Mouse (Mus musculus) heart, postnatal 25 days (tissue): ENCODE data around the gene Zranb1. TPM values are rescaled to one million over a fixed set of nuclear protein-coding genes. Genes with fewer than 3 reads are reported as not detected.

Experiments
- DNase-seq: peaks from one replicate; pipeline ENCODE4 v3.0.0; 2022; ENCODE audit warnings: low spot score
- intact Hi-C: fragments of 180-260 bp; cut with DNase I; formaldehyde crosslinking; loops from one replicate; pipeline ENCODE4 v1.15.1; 2025
- total RNA-seq, 2 experiments: library from RNA; stranded (reverse); gene quantifications; 2 replicates each; pipeline ENCODE4 v1.2.3; 2021

Gene Zranb1
- total RNA-seq, 2 experiments from 2014 or later, result 28.4 to 34.8 TPM

DNA sequence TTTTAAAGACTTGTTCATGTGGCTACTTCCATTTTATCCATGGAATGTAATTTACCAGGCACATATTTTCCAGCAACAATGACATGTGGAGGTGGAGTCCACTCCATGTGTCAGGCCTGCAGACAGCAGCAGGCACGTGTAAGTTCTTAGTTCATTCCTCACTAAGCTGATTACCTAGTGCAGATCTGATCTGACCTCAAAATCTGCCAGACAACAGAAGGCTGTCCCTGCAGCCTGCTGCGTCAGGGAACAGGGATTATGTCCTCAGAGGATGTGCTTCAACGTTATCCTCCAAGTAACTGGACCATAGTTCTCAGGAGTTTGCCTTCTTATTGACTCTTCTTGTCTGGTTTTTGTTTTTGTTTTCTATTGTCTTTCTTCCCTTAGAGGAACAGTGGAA lies 9.0 kb upstream of the Zranb1 start:
- intact Hi-C loops, result no loop called here
- no peak for DNase-seq

DNA sequence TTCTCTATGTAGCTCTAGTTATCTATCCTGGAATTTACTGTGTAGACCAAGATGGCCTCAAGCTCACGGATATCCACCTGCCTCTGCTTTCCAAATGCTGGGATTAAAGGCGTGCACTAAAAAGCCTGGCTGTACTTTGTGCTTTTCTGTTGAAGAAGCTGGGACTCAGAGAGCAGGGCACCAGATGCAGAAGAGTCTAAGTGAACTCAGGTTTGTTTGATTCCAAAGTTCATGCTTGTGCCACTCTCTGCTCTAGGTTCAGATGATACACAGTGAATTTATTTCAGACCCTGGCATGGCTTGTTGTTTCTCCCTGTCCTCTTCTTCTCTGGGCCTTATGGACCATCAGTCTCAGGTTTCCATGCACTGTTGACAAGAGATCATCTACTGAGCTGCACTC lies 5.7 kb upstream of the Zranb1 start:
- no peak for DNase-seq
- intact Hi-C loops, result no loop called here

DNA sequence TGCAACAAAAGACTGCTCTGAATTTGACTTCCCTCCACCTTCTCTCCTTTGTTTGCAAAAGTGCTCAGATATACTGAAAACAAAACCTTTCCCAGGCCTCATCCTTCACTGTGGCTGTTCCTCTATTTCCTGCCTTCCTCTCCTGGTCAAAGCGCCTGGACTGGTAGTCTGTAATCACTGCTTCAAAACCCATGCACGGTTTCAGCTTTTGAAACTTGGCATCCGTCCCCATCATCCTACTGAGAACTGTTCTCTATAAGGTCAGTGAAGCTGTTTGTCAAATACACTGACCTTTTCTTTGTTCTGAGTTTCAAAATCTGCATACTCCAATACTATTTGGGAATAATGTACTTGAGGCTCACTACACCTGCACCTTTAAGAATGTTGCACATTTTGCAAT lies 3.7 kb upstream of the Zranb1 start:
- DNase-seq, result no peak
- intact Hi-C loops, result no loop called here

DNA sequence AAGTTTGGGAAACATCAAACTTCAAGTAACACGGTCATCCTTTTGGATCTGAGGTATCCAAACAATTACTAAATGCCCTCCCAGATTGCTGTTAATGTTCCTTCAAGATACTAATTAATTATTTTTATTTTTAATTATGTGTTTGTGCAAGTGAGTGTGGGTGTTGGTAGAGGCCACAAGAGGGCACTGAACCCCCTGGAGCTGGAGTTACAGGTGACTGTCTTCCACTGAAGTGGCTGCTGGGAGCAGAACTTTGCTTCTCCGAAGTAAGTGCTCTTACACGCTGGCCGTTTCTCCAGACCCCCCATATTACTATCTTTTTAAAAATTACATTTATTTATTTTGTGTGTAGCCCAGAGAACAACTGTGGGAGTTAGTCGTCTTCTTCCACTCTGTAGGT lies 887 bp upstream of the Zranb1 start:
- DNase-seq, result no peak
- intact Hi-C loops, result loop anchor here (5.0 kb wide), 2 partner anchors 37 to 72 kb away; no protein-coding TSS in a partner anchor

DNA sequence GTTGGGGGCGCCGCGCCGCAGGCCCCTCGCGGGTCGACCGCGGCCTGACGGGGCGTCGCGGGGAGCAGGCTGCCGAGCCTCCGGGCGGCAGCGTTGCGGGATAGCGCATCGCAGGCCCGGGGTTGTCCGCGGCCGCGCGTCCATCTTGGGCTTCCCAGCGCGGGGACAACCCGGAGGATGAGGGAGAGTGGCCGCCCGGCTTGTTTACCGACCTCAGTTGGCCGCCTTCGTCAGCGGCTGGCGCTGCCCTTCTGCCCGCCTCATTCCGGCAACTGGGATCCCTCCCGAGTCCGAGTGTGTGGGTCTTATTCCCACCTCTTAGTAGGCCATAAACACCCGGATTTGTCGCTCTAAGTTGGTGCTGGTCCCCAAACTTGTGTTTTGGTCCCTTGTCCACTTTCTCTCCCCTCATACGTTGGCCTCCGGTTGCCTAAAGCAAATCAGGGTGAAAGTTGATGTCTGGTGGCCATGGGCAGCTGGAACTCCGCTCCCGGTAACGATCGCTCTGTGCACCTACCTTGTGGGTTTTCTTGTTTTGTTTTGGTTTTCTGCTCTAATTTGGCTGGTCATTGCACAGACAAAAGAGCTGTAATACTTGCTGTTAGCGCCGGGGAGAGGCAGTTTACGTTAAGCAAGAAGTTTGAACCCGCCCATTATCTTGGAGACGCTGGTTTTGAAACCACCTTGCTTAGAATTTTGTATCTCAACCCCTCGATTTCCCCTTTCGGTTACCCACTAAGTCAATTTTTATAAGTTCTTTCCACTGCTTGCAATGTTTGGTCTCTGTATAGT lies 814 bp downstream of the Zranb1 start:
- intact Hi-C loops, result loop anchor here (5.0 kb wide), 2 partner anchors 36 to 71 kb away; no protein-coding TSS in a partner anchor
- DNase-seq, result peak; percentile 29

DNA sequence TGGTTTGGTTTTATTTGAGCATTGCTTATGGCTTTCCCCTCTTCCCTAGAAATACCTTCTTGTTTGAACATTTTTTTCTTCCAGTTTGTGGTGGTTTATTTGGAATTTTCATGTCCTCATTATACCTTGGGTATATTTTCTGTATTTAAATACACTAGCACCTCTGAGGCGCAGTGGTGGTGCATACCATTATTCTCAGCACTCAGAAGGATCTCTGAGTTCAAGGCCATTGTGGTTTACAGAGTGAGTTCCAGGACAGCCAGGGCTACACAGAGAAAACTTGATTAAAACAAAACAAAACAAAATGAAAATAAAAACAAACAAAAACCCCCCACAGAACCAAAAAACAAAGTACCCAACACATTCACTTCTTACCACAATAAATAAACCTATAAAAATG lies 2.4 kb downstream of the Zranb1 start:
- intact Hi-C loops, result loop anchor here (5.0 kb wide), 2 partner anchors 34 to 69 kb away; no protein-coding TSS in a partner anchor

DNA sequence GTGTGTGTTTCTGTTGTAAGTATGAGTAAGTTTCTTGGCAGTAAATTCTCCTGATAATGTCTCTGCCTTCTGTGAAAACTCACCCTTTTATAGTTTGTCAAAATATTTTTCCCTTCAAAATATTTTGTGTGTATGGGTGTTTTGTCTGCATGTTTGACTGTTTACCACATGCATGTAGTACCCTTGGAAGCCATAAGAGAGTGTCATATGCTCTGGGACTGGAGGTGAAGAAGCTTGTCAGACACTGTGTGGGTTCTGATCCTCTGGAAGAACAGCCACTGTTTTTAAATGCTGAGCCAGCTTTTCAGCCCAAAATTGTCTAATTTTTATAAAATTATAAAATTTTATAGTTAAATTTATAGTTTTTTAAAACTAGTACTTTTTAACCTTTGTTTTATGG lies 3.8 kb downstream of the Zranb1 start:
- intact Hi-C loops, result loop anchor here (5.0 kb wide), 2 partner anchors 33 to 68 kb away; no protein-coding TSS in a partner anchor

More for the DNA sequence above, 2.4 kb downstream of the Zranb1 start:
- DNase-seq, result no peak

DNA sequence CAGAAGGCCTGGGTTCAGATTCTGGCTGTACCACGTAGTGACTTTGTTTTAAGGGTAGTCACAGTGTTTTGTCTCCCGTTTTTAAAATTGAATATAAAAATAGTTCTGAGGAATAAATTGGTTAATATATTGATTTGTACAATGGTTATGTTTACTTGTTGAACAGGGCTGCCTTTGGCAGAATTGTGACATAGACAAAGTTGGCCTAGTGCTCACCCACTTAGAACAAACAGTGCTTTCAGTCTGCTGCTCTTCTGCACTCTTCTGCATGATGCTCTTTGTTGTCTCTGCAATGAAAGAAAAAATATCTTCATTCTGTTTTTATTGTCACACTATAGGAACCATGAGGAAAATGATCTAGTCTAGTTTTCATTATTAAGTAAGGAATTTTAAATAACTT lies 8.2 kb downstream of the Zranb1 start:
- no peak for DNase-seq
- intact Hi-C loops, result no loop called here

More for the DNA sequence above, 3.8 kb downstream of the Zranb1 start:
- no peak for DNase-seq

DNA sequence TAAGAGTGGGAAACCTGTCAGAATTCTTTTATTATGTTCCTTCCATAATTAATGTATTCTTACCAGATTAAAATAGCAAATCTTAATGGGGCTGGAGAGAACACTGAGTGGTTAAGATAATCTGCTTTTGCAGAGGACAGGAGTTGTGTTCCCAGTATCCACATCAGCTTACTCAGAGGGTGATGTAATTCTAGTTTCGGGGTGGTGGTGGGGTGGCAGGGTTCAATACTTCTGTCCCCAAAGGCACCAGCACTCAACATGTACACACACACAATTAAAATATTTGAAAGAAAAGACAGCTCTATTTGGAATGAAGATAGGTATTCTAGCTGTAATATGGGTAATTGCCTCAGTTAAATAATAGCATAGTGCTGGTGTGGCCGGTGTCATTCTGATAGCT lies 9.6 kb downstream of the Zranb1 start:
- intact Hi-C loops, result no loop called here

DNA sequence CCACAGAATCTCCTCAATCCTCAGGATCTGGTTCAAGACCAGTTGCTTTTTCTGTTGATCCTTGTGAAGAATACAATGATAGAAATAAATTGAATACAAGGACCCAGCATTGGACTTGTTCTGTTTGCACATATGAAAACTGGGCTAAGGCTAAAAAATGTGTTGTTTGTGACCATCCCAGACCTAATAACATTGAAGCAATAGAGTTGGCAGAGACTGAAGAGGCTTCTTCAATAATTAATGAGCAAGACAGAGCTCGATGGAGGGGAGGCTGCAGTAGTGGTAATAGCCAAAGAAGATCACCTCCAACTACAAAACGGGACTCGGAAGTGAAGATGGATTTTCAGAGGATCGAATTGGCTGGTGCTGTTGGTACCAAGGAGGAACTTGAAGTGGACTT lies 19.0 kb downstream of the Zranb1 start:
- no peak for DNase-seq
- intact Hi-C loops, result no loop called here

More for the DNA sequence above, 9.6 kb downstream of the Zranb1 start:
- no peak for DNase-seq

DNA sequence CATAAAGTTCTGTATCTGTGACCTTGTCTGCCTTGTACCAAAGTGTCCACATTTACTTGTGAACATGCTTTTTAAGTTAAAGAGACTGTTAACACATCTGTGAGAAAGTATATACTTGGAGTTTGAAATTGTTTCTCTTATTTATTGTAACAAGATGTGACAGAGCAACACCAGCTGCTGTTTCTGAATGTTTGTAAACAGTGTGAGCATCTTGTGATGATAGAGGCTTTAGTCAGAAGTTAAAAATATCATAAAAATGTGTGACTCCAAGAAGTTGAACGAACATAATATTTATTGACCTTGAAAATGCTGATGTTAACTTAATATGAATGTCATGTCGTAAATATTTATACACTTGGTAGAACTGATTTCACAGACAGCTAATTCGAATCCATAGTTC lies 19.7 kb downstream of the Zranb1 start:
- no peak for DNase-seq
- intact Hi-C loops, result no loop called here

DNA sequence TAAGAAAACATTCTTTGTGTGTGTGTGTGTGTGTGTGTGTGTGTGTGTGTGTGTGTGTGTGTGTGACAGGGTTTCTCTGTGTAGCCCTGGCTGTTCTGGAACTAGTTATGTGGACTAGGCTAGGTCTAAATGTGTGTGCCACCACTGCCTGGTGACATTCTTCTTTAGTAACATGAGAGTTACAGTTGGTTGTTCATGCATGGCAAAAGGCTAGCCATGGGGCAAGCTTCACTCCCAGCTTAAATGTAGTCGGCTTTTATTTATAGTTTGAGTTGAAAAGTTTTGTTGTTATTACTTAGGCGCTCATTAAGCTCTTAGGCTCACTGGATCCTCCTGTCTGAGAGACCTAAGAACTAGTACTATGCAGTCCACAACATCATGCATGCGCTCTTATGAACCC lies 33.5 kb downstream of the Zranb1 start:
- no peak for DNase-seq
- intact Hi-C loops, result no loop called here

DNA sequence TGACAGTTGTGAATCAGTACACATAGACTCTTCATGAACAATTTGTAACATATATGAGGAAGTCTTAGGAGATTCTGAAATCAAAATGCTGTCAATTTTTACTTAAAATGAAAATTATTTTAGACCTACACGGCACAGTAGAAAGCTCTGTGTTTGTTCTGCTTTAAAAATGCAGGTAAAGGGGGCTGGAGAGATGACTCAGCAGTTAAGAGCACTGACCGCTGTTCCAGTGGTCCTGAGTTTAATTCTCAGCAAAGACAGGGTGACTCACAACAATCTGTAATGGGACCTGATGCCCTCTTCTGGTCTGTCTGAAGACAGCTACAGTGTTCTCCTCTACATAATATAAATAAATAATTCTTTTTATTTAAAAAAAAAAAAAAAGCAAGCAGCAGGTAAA lies 34.8 kb downstream of the Zranb1 start:
- no peak for DNase-seq
- intact Hi-C loops, result loop anchor here (5.0 kb wide), 1 partner anchor 33 kb away; the partner anchor contains the start of gene Zranb1

DNA sequence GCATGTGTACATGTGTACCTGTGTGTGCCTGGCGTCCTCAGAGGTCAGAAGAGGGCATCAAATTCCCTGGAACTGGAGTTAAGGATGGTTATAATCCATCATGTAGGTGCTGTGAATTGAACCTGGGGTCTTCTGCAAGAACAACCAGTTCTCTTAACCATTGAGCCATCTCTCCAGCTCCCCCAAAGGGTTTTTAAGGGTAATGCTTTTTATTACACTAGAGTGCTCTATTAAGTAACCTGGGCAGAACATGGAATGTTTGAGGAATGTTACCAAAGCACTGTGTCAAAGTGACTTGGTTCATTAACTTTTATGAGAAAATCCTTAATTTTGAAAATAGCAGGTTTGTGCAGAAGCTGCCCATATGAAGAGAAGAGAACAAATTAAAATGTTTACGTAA lies 41.1 kb downstream of the Zranb1 start:
- intact Hi-C loops, result no loop called here

DNA sequence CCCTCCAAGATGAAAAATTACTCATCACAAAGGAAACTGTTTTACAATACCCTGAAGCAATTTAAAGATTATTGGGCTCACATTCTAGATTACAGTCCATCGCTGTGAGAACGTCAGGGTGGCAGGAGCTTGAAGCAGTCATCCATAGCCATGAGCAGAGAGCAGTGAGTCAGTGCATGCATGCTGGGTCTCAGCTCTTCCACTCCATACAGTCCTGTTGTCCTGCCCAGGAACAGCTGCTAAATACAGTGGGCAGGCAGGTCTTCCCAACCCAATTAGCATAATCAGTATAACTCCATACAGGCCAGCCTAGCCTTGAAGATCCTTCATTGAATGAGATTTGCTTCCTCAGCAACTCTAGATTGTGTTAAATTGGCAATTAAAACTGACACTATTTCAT lies 45.1 kb downstream of the Zranb1 start:
- intact Hi-C loops, result no loop called here
- DNase-seq, result no peak

More for the DNA sequence above, 41.1 kb downstream of the Zranb1 start:
- no peak for DNase-seq

DNA sequence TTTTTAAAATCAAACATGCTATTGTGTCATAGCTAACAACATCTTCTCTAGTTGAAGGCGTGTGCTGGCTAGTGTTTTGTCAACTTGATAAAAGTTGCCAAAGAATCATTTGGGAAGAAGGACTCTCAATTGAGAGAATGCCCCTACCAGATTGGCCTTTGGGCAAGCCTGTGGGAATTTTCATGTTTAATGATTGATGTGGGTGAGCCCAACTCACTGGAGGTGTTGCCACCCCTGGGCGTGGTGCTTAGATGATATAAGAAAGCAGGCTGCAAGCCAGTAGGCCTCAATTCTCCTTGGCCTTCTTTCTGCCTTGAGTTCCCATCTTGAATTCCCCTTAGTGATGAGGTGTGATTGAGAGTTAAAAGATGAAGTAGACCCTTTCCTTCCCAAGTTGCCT lies 47.0 kb downstream of the Zranb1 start:
- DNase-seq, result no peak
- intact Hi-C loops, result no loop called here

DNA sequence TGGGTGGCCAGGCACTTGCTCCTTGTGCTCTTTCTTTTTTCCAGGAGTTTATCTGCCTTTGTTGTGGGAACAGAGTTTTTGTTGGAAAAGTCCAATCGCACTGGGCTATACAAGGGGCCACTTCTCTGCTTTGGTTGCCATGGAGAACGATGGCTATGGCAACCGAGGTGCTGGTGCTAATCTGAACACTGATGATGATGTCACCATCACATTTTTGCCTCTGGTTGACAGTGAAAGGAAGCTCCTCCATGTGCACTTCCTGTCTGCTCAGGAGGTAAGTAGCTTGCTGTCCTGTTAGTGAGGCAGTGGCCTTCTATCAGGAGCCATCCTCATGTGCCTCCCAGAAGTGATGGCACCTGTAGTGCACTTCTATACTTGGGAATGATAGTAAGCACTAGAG lies 51.7 kb downstream of the Zranb1 start:
- no peak for DNase-seq
- intact Hi-C loops, result no loop called here

DNA sequence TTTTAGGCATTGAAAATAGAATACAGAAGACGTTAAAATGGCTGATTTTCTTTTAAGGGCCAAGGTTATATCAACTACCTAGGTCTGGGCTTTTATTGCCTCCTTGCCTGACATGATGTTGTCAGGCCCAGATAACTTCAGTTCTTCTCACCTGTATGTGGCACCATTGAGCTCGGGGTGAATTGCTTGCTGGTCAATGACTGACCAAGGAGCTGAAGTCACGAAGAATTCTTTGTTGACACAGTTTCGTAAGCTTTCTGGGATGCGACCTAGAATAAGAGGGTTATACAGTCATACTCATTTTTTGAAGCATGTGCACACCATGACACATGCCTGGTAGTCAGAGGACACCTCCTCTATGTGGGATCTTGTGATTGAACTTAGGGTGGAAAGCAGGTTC lies 58.9 kb downstream of the Zranb1 start:
- intact Hi-C loops, result loop anchor here (10.0 kb wide), 1 partner anchor 135 kb away; the partner anchor contains the start of genes Abraxas2 and Eef1akmt2
- DNase-seq, result no peak

DNA sequence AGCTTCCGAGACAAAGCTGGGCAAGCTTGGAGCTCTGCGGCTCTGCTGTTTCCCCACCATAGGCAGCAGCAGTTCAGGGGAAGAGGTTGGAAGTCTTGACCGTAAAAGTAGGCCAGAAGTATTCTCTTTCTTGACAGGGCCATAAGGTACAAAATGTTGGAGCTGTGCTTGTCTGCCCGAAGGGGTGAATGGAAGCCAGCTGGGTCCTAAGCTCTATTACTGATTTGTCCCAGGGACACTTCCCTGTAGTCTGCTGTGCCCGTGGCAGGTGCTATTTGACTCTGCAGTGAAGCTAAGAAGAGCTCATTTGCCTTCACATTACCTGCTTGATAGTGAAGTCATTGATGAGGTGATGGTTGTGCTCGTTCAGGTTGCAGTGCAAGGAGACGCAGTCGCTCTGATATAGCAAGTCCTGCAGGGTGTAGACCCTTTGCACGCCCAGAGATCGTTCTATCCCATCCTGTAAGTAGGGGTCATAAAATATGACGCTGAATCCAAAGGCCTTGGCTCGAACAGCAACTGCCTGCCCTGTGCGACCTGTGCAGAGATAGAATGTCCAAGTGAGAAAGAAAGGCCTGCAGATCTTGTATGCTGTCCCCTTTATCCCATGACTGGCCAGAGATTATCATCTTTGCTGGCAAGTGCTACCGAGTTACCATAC lies 60.4 kb downstream of the Zranb1 start:
- intact Hi-C loops, result loop anchor here (10.0 kb wide), 1 partner anchor 137 kb away; the partner anchor contains the start of genes Abraxas2 and Eef1akmt2
- DNase-seq, result no peak

DNA sequence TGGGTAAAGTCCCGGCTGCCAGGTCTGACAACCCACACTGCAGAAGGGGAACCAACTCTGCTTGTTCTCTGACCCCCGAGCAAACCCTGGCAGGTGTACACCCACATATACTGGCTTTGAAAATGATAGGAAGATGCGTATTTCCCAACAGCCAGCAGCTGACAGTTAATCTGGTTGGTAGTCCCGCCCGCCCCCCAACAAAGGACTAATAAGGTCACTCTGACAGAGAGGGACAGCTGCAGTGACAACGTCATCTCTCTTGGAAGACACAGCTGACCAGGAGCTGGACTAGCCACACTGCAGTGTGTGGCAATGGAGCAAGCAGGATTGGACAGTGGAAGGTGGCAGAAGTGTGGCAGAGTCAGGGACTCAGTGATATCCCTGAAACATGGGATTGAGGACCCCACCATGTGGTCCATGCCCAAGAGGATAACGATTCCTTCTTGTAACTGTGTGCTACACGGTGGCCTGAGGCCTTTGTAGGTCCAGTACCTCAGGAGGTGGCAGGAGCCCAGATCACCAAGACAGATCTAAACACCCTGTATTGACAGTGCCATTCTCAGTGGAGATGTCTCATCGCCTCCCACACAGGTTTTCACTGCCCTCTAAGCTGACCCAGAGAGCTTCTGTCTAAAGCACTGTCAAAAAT lies 62.1 kb downstream of the Zranb1 start:
- no peak for DNase-seq
- intact Hi-C loops, result loop anchor here (10.0 kb wide), 1 partner anchor 138 kb away; the partner anchor contains the start of genes Abraxas2 and Eef1akmt2
